Mouse (Mus musculus) liver, adult 2 months (tissue): ENCODE data around the gene Crnkl1.

Experiments used
- CTCF ChIP-seq: fragments of 200-500 bp; IDR thresholded peaks from 2 replicates; pipeline ENCODE4 v1.5.1; 2011; ENCODE audit warnings: low read depth, low read length, control low read depth
- POLR2A ChIP-seq: fragments of 200-500 bp; IDR thresholded peaks from 2 replicates; pipeline ENCODE4 v1.6.1; 2011; ENCODE audit warnings: low read length, control low read depth; ENCODE audit not compliant: insufficient read depth; ENCODE audit errors: extremely low read depth

- TF ChIP-seq CTCF (no peak), POLR2A (no peak)
These were observed 23.3 kb upstream of the Crnkl1 start for GRCm38 (mm10) chr2:145958097-145958496.
